Mouse (Mus musculus): Measurements from ENCODE around the gene Gdpd5.

Gdpd5 gene

DNA sequence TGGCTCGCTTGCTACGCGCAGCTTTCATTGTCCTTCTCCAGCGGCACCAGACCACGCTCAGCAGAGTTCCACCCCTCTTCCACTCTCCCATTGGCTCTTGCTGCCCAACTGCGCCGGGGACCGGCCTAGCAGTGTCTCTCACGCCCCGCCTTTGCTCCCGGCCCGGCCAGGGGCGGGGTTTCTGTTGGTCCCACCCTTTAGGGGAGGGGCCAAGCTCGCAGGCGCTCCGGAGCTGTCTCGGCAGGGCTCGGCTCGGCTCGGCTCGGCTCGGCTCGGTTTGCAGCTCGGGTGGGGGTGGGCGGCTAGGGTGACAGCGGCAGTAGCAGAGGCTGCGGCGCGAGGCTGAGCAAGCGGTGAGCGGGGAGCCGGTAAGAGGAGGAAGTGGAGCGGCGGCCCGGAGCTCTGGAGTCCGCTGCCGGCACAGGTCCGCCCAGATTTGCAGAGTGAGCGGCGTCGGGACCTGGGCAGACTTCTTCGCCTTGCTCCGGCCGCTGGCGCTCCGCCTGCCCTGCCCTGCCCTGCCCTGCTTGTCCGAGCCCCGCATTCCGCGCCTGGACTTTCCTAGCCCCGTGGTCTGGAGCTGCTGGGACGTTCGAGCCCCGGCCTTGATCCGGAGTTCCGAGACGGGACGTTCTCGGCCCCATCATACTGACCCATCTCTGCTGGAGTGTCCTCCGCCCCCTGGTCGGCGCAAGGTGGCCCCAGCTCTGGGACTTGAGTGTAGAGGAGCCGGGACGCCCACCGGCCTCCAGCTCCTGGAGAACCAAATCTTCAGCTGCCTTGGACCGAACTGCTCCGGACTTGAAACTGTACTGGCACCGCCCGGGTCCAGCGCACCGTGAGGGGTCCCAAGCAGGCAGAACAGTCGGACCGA lies at the start of gene Gdpd5:
TSS of gene Gdpd5 (plus strand) at position 201 of the 874 bp plus-strand sequence.
- DNase-seq, result peak; percentile 99

DNA sequence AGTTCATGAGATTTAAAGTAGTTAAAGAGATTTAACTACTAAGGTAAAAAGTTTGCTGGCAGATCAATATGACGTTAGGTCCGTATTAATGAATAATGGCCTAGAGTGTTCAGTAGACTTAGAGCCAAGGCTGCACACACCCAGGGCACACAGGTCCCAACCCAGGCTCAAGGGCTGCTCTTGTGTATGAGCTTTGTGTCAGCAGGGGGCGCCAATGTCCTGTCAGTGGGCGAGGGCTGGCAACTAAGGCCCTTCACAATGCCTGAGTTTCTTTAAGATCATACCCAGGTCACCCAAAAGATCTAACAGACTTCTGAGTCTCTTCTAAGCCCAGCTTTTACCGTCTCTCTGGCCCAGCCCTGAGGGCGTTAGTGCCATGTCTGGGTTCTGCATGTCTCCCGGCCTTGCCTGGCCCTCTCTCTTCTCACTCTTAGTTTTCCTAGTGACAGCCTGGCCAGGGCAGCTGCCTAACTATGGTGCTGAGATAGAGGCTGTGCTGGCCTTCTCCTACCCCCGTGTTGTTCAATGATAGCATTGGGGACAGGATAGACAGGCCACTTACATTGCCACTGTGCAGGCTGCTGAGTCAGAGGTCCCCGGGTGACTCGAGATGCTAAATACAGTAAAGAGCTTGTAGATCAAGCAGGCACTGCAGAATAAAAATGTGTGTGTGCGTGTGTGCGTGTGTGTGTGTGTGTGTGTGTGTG lies 48.3 kb upstream of the Gdpd5 start:
- DNase-seq, result peak; percentile 48

DNA sequence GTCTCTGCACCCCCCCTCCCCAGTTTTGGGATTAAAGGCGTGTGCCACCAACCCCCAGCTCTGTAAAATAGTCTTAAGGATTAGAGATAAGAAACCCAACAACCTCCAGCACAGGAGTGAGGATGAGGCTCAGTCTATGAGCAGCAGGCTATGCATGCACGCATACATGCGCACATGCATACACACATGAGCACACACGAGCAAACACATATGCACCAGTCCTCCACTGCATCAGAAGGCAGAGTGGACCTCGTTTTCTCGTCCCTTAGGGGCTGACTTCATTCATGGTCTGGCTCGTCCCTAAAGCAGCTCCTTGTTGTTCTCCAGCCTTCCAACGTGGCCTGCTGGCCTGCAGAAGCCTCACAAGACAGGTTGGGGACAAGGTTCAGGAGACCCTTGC lies 40.5 kb upstream of the Gdpd5 start:
- DNase-seq, result no peak

DNA sequence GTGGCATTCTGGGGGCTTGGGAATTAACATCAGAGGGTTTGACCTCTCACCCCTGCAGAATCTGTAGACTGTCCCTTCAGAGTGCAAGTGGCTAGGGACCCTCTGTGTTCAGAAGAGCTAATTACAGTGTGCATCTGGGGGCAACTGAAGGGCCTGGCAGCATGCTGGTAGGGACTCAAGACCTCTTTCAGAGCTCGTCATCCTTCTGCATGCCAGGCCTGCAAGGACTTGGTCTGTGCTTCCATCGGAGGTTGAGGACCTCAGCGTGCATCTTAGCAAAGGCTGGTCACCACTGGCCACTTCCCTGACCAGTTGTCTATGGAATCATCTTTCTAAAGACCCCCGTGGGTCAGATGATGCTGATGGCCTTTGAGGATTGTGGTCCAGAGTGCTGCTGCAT lies 37.6 kb upstream of the Gdpd5 start:
- no peak for DNase-seq

DNA sequence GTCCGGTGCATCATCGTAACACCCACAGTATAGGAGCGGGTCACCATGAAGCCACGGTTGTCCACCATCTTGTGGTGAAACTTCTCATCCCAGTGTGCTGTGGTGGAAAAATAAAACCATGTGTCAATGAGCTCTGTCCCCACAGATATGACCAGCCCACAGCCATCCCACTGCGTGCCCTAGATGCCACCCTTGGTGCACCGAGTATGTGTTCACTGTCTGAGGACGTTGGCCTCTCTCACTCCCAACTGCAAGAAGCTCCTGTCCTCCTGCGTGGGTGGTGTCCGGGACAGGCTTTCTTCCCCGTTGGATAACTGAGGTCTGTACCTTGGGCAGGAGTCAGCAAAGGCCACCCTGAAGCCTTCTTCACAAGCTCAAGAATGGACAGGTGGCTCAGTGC lies 33.9 kb upstream of the Gdpd5 start:
- DNase-seq, result no peak

DNA sequence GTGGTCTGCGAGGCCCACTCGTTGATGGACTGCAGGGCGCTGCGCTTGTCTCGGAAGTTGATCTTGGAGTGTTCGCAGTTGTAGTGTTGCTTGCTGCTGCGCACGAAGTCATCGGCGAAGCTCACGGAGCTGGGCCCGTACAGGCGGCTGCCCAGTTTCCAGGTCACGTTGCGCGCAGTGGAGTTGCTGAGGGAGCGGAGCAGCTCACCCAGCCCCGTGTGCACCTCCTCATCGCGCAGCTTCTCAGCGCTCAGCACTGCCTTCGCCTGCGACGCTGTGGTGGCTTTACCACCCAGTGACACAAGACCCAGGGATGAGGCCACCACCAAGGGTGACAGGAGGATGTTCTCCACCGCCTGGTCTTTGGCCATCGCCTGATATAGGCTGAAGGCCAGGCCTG lies 32.3 kb upstream of the Gdpd5 start:
- no peak for DNase-seq

DNA sequence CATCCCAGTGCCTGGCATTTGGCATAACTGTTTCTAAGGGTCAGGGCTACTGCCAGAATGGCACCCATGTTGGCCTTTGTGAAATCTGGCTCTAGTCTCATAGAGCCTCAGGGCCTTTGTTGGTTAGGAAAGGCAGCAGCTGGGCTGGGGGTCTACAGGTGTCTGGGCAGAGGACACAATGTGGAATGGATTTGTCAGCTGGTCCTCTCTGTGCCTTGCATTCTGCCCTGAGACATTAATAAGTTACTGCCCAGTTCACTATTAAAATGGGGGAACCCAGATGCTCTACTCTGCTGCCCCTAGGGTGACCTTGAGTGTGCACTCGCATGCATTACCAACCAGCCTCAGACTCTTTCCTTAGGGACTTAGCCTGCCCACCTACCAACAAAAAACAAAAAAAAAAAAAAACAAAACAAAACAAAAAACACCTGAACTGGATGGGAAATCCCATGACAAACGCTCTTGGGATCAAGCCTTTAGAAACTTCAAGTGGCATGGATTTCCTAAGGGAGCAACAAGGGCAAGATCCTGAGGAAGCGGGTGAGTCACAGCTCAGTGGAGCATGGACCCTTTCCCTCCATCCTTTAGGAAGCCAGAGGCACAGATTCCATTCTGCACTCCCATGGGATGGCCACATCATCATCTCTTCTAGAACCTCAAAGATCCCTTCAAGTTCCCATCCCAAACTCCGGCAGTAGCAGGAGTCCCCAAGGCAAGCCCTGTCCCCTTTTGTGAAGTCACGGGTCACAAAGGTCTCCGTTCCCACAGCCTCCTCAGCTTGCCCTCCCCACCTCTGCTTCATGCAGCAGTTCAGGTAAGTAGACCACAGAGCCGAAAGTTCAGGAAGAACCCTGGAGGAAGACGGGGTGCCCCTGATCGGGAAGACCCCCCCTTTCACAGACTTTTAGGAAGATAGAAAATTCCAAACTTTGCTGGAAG lies 31.2 kb upstream of the Gdpd5 start:
- DNase-seq, result no peak

DNA sequence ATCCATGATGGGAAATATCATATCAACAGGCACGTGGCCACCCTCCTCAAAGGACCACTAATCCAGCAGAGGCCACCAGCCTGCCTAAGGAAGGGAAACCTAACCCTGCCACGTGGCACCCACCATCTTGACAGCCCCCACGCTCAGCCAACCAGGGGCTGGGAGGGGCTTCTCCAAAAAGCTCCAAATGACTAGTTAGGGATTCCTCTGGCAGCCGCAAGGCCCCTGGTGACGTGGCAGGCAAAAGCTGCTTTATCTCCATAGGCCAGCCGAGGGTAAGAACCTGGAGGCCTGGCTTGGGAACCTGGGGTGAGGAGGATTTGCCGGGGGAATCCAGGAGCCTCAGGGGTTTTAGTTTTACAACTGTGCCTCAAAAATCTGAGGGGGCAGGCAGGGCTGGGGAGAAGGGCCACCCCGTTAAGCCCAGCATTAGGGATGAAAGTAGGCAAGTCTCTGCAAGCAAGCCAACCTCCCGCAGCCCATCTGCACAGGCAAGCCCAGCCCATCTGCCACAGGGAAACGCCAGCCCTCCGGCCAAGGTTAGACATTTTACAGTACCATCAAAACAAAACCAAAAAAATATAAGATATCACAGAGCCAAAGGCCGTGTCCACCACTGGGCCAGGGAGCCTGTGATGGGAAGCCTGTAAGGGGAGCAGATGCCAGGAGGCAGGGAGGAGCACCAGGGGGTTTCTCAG lies 30.0 kb upstream of the Gdpd5 start:
- no peak for DNase-seq

DNA sequence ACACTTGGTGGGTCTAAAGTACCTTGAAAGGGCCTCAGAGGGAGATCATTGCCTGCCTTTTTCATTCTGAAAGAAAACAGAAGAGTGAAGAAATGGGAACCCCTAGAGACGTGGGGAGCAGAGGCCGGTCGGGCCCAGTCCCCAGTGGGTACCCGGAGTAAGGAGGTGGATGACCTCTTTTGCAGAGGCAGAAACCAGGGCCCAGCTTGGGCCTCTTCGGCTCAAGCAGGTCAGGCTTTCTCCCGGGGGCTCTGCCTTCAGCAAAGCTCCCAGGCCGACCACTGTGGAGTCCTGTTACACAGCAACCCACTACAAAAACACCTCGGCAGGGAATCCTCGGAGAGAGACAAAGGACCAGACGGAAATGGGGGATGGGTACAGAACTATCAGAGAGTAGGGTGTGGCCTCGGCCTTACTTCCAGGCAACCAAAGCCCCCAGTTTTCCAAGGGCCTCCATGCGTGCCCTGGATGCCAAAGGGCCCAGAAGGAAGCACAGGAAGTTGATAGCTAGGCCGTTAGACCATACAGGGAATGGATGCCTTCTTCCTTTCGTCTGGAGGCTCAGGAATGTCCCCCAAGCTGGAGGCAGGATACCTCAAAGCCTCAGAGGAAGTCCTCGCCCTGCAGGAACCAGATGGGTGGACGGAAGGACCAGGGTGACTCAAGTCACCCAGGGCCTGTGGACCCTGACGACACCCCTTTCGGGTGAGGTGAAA lies 29.3 kb upstream of the Gdpd5 start:
- DNase-seq, result no peak

DNA sequence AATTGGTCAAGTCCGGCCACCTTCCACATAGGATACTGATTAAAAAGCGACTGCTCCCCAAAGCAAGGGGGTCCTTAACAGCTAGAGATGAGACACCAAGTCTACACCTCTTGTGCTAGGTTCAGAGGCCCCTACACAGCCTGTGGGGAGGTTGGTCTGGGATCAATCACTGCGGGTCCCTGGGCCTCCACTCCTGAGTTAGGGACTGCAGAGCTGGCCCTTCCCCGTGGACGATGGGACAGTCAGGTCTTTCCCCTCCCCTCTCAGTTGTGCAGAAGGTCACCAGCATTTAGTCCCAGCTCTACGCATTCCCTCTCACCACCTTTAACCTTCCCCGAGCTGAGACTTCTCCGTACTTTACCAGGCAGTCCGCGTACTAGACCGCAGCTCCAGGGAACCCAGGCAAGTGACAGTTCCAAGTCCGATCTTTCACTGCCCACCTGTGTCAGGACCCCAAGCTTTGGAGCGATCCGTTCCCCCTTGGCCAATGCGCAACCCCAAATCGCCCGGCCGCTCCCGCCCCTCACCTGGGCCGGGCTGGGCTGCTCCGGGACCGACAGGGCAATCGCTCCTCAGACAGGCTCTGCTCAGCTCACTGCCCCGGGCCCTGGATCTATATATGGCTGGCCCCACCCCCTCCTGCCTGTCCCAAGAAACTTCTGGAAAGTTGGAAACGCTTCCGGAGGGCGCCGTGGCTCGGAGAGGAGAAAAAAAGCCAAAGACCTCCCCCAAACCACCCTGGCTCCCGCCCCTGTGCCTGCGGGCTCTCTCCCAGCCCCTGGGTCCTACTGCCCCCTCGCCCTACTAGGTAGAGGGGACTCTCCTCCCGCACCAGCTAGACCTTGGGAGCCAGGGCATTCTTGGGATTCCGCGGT lies 28.5 kb upstream of the Gdpd5 start, which contains the start of gene Serpinh1:
TSS of gene Serpinh1 (minus strand) at position 714 of the 875 bp plus-strand sequence.
- peak; percentile 21 for DNase-seq

DNA sequence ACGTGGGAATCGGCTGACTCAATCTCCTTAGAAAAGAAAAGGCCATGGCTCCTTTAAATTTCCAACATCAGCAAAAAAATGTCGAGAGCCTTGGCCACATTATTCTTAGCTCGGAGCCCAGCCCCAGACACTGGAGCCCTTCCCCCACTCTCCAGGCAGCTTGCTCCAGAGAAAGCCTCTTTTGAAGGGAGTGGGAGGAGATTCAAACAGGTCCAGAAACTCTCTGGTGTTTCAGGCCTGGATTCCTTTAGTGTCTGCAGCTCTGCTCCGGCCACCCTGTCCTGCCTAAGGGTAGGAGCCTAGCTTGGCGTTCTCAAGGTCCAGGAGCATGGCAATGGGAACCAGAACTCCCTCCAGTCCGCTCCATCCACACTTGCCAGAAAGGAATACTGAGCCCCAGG lies 25.5 kb upstream of the Gdpd5 start:
- peak; percentile 78 for DNase-seq

DNA sequence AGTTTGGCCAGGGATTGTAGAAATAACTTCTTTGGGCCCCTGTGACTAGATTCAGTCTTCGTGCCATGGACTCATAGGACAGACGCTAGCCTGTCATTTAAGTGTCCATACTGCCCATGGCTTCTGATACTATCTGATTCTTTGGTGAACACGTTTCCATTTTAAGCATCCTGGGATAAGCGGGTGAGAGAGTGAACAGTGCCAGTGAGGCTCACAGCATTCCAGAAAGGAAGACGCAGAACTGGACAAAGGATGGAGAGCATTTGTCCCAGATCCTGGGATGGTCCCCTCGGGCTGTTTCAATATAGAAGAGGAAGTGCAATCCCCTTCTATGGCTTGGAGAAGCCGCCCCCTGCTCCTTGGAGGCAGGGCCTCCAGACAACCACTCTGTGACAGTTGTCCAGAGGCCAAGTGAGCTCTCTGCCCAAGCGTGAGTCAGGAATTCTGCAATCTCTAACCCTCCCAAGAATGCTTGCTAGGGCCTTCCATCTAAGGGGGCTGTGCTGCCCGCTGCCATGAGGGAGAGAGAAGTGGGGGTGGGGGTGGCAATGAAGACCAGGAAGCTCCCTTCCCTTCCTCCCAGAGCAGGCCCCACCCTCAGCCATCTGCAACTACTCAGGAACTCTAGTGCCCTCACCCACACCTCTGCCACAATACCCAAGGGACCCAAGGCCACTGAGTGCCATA lies 24.8 kb upstream of the Gdpd5 start:
- no peak for DNase-seq

DNA sequence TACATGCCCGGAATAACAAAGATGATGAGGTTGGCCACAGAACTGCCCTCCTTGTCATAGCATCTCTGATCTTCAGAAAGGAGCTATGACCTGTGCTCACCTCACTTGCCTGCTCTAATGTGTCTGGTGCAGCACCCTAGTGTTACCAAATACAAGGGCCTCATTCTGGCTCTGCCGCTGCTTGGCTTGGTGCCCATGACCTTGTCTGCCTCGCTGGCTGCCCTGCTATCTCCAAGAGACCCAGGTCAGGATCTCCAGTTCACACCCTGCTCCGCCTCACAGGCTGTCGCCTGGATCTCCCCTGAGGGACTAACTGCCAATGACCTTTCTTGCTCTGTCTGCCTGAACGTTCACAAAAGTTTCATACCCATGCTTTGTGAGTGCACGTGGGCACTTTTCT lies 24.0 kb upstream of the Gdpd5 start:
- DNase-seq, result no peak

DNA sequence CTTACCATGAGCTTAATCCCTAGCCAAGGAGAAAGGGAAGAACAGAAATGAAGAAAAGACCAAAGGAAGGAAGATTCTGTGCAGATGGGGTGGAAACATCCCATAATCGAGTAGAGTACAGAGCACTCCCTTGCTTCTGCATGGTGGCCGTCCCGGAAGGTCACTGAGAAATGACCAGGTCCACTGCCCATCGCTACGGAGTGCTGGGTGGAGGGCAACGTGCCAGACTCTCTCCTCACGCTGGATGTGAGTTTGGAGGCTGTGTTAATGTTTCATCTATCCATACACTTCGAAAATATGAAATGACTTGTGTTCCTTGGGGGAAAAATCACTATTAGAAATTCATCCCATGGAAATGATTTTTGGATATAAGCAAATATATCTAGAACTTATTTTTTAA lies 22.8 kb upstream of the Gdpd5 start:
- DNase-seq, result no peak

DNA sequence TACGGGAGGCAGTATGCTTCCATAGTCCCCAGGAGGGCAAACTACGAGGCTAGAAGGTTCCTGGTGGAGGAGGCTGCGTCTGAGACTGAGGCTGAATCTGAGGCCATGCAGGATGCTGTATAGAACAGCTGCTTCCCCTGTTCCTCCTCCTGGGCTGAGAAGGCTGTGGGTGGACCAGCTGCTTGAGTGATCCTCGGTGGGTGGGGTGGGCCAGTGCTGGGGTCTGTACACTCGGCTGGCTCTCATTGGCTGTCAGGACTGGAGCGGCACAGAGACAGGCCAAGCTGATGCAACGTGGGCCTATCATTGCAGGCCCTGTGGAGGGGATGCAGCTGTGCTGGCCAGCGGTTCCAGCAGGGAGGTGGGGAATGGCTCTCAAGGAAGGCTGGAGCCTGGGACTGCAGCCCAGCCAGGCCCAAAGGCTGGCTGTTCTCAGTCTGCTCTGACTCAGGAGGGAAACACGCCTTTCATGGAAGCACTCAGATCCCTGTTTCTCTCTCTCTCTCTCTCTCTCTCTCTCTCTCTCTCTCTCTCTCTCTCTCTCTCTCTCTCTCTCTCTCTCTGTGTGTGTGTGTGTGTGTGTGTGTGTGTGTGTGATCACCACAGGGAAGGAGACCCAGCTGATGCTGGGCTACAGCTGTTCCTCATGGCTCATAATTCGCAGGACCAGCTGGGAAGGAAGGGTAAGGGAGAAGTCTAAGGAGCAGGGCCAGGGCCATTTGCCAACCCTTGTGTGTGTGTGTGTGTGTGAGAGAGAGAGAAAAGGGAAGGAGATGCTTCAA lies 21.0 kb upstream of the Gdpd5 start:
- peak; percentile 80 for DNase-seq

DNA sequence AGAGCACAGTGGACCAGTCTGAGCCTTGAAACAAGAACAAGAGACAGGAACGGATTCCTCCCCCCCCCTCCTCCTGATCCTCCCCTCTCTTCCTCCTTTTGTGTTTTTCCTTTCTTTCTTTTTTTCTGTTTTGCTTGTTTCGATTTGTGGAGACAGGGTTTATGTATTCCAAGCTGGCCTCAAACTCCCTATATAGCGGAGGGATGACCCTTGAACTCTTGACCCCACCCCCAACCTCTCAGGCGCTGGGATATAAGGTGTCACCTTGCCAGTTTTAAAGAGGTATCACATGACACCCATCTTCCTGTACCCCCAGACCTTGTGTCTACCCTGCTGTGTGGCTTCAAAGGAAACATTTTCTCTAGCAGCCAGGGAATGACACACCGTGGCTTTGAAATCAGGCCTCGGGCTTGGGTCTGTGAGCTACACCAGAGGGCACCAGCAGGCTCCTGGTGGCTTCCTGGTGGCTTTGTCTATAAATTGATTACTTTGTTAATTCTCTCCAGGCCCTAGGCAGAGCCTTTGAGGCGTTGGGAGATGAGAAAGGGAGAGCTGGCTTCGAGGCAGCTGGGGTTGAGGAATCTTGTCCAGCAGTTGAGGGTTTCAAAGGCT lies 20.3 kb upstream of the Gdpd5 start:
- DNase-seq, result no peak

DNA sequence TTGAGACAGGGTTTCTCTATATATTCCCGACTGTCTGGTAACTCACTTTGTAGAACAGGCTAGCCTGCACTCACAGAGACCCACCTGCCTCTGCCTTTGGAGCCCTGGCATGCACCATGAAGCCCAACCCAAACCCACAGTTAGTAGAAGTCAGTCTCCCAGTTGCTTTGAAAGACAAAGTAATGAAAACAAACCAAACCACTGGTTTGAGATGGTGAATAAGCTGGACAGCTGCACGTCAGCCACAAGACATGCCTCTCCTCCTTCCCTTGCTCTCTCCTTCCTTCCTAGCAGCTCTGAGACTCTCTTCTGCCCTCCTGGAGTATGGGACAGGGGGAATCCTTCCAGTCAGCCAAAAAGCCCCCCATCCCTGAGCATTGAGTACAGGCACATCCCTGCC lies 19.1 kb upstream of the Gdpd5 start:
- DNase-seq, result no peak

DNA sequence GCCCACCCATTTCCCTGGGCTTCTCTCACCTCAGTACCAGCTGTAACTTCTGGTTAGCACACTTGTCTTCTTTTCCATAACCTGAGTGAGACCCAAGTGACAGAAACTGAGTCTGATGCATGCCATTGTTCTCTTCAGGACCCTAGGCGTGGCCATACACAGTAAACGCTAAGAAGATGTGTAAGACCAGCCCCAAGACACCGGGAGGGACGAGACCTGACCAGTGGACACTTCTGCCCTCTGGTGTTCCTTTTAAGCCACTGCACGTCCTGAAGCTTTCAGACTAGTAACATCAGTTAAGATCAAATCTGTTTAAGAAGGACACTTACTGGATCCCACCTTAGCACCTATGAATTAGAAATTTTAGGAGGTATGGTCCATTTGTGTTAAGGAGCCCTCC lies 16.1 kb upstream of the Gdpd5 start:
- peak; percentile 69 for DNase-seq

DNA sequence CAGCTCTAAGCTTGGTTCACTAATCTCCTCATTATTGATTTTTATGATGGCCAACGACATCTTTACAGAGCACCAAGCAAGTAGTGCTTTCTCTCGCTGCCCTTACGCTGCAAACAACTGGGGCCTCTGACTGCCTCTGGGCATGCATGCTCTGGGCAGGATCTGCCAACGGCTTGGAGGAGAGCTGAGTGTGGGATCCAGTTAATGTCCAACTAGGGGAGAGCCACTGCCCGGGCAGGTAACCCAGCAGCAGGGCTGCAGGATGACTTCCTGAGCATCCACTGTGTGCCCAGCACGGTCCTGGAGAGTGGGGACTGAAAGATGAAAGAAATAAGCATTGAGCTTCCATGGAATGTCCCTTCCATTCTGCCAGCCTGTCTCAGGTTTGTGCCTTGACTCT lies 14.5 kb upstream of the Gdpd5 start:
- no peak for DNase-seq
